Mouse (Mus musculus) cerebellum, adult 2 months (tissue): ENCODE data around the gene Trank1. TPM values are rescaled to one million over a fixed set of nuclear protein-coding genes. Genes with fewer than 3 reads are reported as not detected.

Experiments
- DNase-seq, 2 experiments: peaks; one replicate each; pipeline ENCODE4 v3.0.0; 2021
- H3K27ac ChIP-seq: fragments of 200-500 bp; 2 replicates; pipeline ENCODE4 v1.5.1; 2012; ENCODE audit warnings: low read length, control low read depth, inconsistent platforms; ENCODE audit not compliant: insufficient read depth
- H3K27me3 ChIP-seq: fragments of 200-500 bp; 2 replicates; pipeline ENCODE4 v1.6.1; 2012; ENCODE audit warnings: inconsistent platforms, mild to moderate bottlenecking, low read length, moderate library complexity; ENCODE audit not compliant: control insufficient read depth, insufficient read depth
- H3K4me1 ChIP-seq: fragments of 200-500 bp; 2 replicates; pipeline ENCODE4 v1.6.1; 2011; ENCODE audit warnings: low read length; ENCODE audit not compliant: control insufficient read depth, insufficient read depth
- H3K4me3 ChIP-seq: fragments of 200-500 bp; replicated peaks from 2 replicates; pipeline ENCODE3; 2011; ENCODE audit warnings: mild to moderate bottlenecking, low read depth, low read length, control low read depth; ENCODE audit not compliant: insufficient read depth
- CTCF ChIP-seq: fragments of 200-500 bp; IDR thresholded peaks from 2 replicates; pipeline ENCODE4 v1.5.1; 2011; ENCODE audit warnings: low read depth, mild to moderate bottlenecking, control low read depth, low read length, moderate library complexity, borderline replicate concordance; ENCODE audit not compliant: insufficient read depth
- POLR2A ChIP-seq: fragments of 200-500 bp; IDR thresholded peaks from 2 replicates; pipeline ENCODE4 v1.6.1; 2011; ENCODE audit warnings: low read length, control low read depth, borderline replicate concordance; ENCODE audit not compliant: insufficient read depth
- WGBS: fragments of 180-500 bp; shearing (Covaris S2); methylation state at CpG from one replicate; pipeline ENCODE4 v1.1.7; 2018; 5-methylcytosine and 5-hydroxymethylcytosine counted together
- polyA plus RNA-seq: library from polyadenylated mRNA; depleted of rRNA; stranded (reverse); fragments of >200 nt; gene quantifications from 2 replicates; pipeline ENCODE4 v1.2.3, GENCODE M21; 2012

The Trank1 gene
- polyA plus RNA-seq, 1 experiment: 93.4 TPM

DNA sequence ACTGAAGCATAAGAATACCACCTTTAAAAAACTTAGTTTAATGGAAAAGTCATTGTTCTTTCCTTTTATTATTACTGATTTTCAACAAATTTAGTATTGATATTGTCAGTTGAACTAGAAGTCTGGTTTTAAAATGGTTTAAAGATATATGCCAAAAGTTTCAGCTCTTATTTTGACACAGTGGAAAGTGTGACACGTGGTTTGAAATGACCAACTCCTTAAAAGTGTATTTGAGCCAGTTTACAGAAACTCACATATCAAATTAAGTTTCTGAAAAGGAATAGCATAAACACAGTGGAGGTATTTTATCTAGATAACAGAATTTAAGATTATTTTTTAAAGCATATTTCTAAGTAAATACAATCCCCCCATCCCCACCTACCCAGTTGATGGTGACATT, 37.6 kb upstream of the Trank1 start:
- Histone ChIP-seq H3K4me1 (peaks cover 9% of the 10 kb centered on the region; the same call in 1 of the 2 replicates), H3K27ac (no peak overlapping the region), H3K4me3 (no peak overlapping the region), H3K27me3 (no peaks in the 10 kb centered on the region)
- DNase-seq: no peak
- TF ChIP-seq POLR2A (no peak), CTCF (no peak)
- 38% methylated on average over 1 of the region's 1 CpGs for whole genome bisulfite sequencing

DNA sequence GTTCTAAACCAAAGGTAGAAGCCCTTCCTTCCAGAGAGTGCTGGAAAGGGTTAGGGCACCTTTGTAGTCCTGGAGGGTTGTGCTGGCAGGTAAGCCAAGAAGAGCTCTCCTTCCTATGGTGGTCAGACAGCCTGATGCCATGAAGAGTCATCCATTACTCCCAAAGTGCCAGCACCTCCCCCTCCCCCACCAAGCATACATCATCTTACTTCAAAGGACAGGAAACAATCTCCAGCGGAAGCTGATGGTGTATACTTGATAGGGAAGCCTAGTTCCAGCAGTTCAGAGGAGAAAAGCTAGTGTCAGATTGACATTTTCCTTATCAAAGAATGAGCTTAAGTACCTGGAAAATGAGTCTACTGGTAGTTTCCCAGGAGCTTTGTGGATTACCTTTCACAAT, 36.4 kb upstream of the Trank1 start:
- TF ChIP-seq POLR2A (no peak), CTCF (no peak)
- DNase-seq: no peak
- H3K4me3 ChIP-seq: peak overlapping the region; percentile 21
- H3K27me3 ChIP-seq: no peaks in the 10 kb centered on the region
- H3K27ac ChIP-seq: no peak overlapping the region
- peaks cover 9% of the 10 kb centered on the region; the same call in 1 of the 2 replicates for H3K4me1 ChIP-seq
- WGBS: 47% methylated on average over 1 of the region's 1 CpGs

DNA sequence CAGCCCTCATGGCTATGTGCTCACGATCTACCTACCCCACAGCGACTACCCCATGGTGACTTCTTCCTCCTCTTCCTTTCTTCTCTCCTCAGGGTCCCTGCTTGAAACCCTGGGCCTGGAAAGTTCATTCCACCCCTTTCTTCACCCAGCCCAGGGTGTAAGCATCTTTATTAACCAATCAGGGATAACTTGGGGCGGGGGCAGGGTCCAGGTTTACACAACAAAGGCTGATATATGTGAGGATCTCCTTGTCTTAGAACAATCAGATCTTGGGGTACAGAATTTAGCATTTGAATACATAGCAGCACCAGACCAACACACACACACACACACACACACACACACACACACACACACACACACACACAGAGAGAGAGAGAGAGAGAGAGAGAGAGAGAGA, 26.5 kb upstream of the Trank1 start:
- no peak for DNase-seq
- no peak overlapping the region for H3K27ac ChIP-seq
- no peaks in the 10 kb centered on the region for H3K27me3 ChIP-seq
- no peaks in the 10 kb centered on the region for H3K4me1 ChIP-seq
- no peak for TF ChIP-seq POLR2A
- H3K4me3 ChIP-seq: no peak overlapping the region
- 38% methylated on average over 3 of the region's 3 CpGs for WGBS

DNA sequence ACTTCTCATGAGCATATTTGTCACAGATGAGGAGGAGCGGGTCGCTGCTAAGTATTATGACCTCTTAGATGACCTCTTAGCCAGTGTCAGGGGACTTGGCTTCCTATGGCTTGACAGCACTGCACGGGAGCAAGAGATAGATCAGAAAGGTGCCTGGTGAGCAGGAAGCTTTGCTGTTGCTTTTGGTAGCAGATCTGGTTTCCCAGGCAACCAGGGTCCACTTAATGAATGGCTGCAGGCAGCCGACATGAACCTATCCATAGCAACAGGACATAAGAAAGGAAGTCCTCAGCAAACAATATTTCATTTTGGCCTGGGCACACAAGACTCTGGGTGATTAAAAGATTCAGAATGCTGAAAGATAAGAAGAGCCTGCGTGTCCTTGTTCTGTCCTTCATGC, 25.9 kb upstream of the Trank1 start:
- DNase-seq: no peak
- Histone ChIP-seq H3K27me3 (no peaks in the 10 kb centered on the region), H3K4me3 (no peak overlapping the region), H3K27ac (no peak overlapping the region), H3K4me1 (no peaks in the 10 kb centered on the region)
- no peak for TF ChIP-seq CTCF
- no peak for TF ChIP-seq POLR2A
- 23% methylated on average over 5 of the region's 5 CpGs for WGBS

DNA sequence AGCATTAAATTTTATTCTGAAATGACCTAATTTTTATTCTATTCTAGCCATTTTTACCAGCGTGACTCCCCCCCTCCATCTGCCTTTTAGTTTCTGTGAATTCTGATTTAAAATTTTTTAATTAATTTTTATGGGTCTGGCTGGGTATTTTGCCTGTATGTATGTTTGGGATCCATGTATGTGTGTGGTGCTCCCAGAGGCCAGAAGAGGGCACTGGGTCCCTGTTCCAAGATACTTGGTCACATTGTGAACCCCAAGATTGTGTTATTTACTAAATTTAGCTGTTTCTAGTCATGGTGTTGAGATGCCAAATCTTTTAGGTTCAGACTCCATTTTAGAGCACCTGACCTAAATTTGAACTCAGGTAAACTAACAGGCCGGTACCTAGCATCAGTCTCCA, 25.1 kb upstream of the Trank1 start:
- H3K27ac ChIP-seq: no peak overlapping the region
- H3K27me3 ChIP-seq: no peaks in the 10 kb centered on the region
- no peak for DNase-seq
- TF ChIP-seq POLR2A: no peak
- TF ChIP-seq CTCF: no peak
- no peak overlapping the region for H3K4me3 ChIP-seq
- H3K4me1 ChIP-seq: no peaks in the 10 kb centered on the region
- WGBS: 70% methylated on average over 2 of the region's 2 CpGs

DNA sequence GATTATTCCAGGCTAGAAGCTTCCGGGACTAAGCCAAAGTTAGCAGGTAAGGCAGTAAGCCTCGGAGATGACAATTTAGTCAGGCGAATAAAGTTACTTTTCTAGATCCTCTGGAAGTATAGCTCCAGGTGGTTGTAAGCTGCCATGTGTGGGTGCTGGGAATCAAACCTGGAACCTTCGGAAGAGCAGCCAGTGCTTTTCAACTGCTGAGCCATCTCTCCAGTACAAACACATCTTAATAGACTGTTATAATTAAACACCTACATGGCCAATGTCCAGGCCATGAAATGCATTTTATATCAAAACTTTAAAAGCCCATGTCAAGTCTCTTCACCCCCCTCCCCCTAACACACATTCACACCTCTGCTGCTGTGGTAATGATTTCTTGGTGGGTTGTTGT, 23.6 kb upstream of the Trank1 start:
- WGBS: 97% methylated on average over 4 of the region's 4 CpGs
- H3K4me1 ChIP-seq: no peaks in the 10 kb centered on the region
- no peak for DNase-seq
- H3K27me3 ChIP-seq: no peaks in the 10 kb centered on the region
- H3K27ac ChIP-seq: no peak overlapping the region
- TF ChIP-seq POLR2A: no peak
- TF ChIP-seq CTCF: no peak
- H3K4me3 ChIP-seq: no peak overlapping the region

DNA sequence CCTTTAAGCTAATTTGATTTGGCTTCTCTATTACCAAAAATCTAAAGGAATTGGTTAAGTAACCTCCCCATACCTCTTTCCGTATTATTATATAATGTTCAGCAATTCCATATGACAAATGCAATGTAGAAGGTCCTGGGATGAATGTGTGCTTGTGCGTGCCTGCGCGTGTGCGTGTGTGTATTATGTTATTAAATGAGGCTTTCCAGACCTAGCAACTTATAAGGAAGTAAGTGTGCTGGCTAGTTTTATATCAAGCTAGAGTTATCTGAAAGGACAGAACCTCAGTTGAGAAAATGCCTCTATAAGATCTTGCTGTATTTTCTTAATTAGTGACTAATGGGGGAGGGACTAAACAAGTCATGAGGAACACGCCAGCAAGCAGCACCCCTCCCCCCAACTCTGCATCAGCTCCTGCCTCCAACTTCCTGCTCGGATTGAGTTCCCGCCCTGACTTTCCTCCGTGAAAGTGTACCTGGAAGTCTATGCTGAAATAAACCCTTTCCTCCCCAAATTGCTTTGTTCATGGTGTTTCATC, 22.2 kb upstream of the Trank1 start:
- Histone ChIP-seq H3K4me3 (no peak overlapping the region), H3K4me1 (no peaks in the 10 kb centered on the region), H3K27me3 (no peaks in the 10 kb centered on the region), H3K27ac (no peak overlapping the region)
- 59% methylated on average over 9 of the region's 9 CpGs for WGBS
- TF ChIP-seq POLR2A (no peak), CTCF (no peak)
- no peak for DNase-seq

DNA sequence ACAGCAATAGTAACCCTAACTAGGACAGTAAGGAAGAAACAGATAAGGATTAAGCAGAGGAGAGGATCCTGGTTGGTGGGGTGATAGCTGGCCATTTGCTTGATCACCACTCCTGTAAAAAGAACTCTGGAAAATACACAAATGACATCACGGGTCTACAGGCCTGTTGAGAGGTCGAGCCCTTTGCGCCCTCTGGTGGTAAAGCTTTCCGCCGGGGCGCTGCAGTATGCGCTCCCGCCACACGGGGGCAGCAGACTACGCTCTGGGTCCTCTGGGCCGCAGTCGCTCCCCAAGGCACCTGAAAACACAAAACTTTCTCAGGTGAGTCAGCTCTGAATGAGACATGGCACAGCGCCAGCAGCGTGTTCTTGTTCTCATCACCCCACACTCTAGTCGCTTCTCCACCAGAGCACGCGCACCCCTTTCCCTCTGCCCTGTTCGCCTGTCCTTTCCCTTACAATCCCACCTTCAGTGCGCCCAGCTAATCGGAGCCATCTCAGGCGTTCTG, 21.7 kb upstream of the Trank1 start:
- WGBS: 15% methylated on average over 21 of the region's 21 CpGs
- TF ChIP-seq CTCF (peak; percentile 100), POLR2A (no peak)
- H3K4me3 ChIP-seq: no peak overlapping the region
- H3K27me3 ChIP-seq: no peaks in the 10 kb centered on the region
- H3K4me1 ChIP-seq: no peaks in the 10 kb centered on the region
- peak; percentile 82 to 93 for DNase-seq
- H3K27ac ChIP-seq: no peak overlapping the region

DNA sequence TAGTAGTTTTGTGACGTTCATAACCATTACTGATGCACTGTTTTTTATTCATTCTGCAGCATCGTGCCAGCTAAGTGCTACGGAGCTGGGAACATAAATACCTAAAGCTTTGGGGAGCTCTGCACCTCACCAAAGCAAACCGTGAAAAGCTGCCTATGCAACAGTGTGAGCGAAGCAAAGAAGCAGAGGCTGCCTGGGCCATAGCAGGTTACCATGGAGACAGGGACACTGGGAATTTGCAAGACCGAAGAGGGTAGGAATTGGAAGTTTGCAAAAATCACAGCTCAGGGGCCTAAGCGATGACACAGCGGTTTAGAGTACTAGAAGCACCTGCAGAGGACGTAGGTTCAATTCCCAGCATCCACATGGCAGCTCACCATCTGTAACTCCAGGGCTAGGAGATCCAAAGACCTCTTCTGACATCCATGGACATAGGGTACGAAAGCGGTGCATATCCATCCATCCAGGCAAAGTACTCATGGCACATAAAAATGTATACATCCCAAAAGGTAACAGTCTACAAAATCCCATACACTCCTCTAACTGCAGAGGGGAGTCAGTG, 20.9 kb upstream of the Trank1 start:
- Histone ChIP-seq H3K27ac (no peak overlapping the region), H3K27me3 (no peaks in the 10 kb centered on the region), H3K4me1 (no peaks in the 10 kb centered on the region), H3K4me3 (no peak overlapping the region)
- WGBS: 70% methylated on average over 11 of the region's 11 CpGs
- no peak for TF ChIP-seq POLR2A
- TF ChIP-seq CTCF: no peak
- no peak for DNase-seq
